Mouse (Mus musculus): ENCODE data around the gene Blvrb.
"Not testable (repeated sequence)": the region's sequence is repeated elsewhere in the genome, so short reads cannot be mapped to it uniquely, and the experiment has no call there.

Blvrb gene

DNA sequence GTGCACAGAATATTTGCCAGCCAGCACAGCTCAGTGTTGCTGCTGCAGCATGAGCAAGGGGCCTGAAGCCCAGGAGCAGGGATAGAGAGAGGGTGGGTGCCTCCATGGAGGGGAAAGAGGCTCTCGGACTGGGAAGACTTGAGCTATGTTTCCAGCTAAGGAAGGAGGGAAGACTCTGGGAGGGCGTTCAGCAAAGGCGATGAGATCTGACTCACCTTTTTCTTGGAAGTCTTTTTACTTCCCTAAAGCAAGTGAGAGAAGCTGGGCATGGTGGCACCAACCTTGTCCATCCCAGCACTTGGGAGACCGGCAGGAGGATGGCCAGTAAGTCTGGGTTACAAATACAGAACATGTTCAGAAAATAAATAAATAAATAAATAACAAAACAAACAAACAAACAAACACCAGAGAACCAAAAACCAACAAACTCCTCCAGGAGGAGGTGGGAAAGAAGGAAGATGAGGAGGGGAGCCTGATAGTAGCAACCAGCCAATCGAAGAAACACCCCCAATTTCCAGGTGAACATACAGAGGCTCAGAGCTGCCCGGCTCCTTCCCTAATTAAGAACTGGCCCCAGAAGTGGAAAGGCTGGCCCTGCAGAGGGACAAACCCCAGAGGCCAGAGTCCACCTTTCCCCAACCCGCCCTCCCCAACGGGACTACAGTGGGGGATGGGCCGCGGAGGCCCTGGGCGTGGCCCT is 33.3 kb downstream of the Blvrb start:
- no peak for DNase-seq (ENCODE audit: low spot score in 2 of 2)

GRCm38 (mm10) chr7:27481627-27481969 is 33.8 kb downstream of the Blvrb start:
- DNase-seq (ENCODE audit: low spot score in 2 of 2): peak; percentile 85 to 89

DNA sequence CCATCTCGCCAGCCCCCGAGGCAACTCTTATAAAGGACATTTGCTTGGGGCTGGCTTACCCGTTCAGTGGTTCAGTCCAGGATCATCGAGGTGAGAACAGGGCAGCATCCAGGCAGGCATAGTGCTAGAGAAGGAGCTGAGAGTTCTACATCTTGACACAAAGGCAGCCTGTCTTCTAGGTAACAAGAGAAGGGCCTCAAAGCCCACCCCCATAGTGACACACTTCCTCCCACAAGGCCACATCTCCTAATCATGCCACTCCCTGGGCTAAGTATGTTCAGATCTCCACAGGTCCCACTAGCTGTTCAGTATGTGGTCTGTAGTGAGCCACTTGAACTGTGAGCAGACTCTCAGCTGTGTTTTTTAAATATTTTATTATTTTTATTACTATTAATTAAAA is 36.1 kb downstream of the Blvrb start:
- no peak for DNase-seq (ENCODE audit: low spot score in 2 of 2)

GRCm38 (mm10) chr7:27486102-27486769 is 38.5 kb downstream of the Blvrb start:
- DNase-seq (ENCODE audit: low spot score in 2 of 2): peak; percentile 48 to 74

GRCm38 (mm10) chr7:27486770-27487697 is 39.3 kb downstream of the Blvrb start, which contains the start of gene Sertad1:
Gene Sertad1 (plus strand): TSS chr7:27486910.
- peak; percentile 99 to 100 for DNase-seq (ENCODE audit: low spot score in 2 of 2)

DNA sequence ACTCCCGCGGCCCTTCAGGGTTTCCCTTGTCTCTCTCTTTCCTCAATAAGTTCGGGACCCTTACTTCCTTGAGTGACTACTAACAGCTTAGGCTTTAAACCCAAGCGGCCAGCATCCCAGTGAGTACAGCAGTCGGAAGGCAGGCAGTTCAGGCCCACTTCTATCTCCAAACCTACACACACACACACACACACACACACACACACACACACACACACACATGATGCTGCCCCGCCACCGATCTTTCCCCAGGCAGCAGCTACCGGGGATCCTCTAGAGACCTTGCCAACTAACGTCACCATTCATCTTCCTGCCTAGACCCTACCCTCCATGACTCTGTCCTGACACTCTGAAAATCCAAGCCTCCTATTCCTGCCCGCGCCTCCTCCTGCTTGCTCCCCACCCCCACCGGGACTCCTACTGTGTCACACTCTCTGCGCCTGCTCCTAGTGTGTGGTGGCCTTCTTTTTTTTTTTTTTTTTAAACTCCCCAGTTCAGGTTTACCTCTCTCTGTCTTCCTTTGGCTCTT is 40.0 kb downstream of the Blvrb start:
- DNase-seq (ENCODE audit: low spot score in 2 of 2): peak in 1 of 2 experiments; percentile 42

- no peak for DNase-seq (ENCODE audit: low spot score in 2 of 2)
Observed at GRCm38 (mm10) chr7:27489270-27489869, 41.6 kb downstream of the Blvrb start.

DNA sequence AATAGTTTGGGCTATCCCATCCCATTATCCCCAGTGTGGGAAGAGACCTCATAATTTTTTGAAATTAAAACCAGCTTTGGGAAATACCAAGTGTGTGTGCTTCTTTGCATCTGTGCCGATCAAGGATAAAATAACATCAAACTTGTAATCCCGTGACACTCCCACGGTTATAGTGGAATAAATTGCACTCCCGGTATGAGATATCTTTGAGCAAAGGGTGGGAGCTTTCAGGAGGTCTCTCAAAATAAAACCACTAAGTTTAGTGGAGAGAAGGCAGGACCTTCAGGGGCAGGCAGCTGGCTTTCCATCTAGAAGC is 42.4 kb downstream of the Blvrb start:
- DNase-seq (ENCODE audit: low spot score in 2 of 2): no peak

DNA sequence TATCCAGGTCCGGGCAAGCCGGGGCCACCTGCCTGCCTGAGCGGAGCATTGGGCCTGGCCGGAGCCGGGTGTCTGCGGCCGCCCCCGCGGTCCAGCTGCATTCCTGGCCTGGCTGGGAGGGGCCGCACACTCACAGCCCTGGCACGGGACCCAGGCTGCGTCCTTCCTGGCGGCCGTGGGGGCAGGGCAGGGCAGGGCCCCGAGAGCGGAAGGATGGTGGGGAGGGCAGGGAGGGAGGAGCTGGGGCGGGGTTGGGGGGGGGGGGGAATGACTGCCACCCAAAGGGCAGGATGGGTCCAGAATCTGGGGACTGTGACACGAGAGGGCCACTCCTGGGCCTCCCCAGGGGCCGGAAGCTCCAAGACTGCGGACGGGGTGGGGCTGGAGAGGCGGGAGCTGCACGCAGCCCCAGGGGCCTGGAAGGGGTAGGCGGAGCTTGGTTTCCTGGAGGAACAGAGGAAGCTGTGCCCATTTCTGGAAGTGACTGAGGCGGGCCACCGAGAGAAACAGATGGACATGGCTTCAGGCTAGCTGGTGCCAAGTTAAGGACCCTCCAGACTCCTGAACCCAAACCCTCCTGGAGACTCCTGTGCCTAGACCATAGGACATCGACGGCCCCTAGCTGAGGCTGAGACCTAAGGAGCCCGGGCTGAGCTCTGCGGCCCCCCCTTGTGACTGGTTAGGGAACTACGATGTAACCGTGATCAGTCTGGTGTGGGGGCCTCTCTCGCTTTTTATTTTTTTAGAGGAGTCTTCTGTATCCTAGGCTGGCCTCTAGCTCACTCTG is 43.0 kb downstream of the Blvrb start:
- DNase-seq (ENCODE audit: low spot score in 2 of 2): peak; percentile 91 to 98

- DNase-seq (ENCODE audit: low spot score in 2 of 2): no peak
Observed at GRCm38 (mm10) chr7:27491856-27492255, 44.1 kb downstream of the Blvrb start.

DNA sequence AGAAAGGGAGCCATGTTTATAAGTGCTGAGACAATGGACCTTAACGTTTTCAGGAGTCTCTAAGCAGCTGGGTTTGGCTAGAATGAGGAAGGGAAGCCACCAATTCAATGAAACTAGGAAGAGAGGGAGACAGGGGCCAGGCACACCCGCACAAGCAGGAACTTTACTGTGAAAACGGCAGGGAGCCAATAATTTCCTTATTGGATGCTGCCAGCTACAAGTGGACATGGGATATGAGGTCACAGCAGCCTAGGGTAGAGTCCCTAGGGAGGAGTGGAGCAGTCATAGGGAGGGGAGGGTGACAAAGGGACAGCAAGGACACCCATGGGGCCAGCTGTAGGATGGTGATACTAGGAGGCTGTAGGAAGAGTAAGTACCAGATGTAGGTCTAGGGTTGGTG is 45.2 kb downstream of the Blvrb start:
- no peak for DNase-seq (ENCODE audit: low spot score in 2 of 2)

GRCm38 (mm10) chr7:27493450-27493849 is 45.7 kb downstream of the Blvrb start:
- no peak for DNase-seq (ENCODE audit: low spot score in 2 of 2)

GRCm38 (mm10) chr7:27494659-27495367 is 47.0 kb downstream of the Blvrb start:
- DNase-seq (ENCODE audit: low spot score in 2 of 2): not testable (repeated sequence)

DNA sequence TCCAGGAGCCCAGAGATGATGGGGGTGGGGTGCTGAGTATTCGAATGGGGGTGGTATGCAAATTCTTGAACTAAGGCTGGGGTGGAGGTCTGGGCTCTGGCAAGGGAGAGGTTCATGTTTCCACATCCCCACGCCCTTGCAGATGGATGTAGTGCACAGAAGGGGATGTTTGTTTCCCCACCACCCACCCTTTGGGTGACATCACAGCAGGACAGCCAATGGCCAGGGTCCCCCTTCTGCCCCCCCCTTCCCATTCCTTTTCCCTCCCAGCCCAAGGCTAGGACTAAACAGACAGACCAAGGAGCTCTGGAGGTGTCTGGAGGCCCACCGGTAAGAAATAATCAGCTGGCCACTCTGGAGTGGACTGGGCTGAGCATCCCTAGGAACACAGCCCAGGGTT is 51.3 kb downstream of the Blvrb start, which contains the start of gene Prx:
Gene Prx (plus strand): TSS at position 289 of the 400 bp plus-strand sequence.
- DNase-seq (ENCODE audit: low spot score in 2 of 2): no peak

- no peak for DNase-seq (ENCODE audit: low spot score in 2 of 2)
Observed at GRCm38 (mm10) chr7:27501620-27502019, 53.8 kb downstream of the Blvrb start.

DNA sequence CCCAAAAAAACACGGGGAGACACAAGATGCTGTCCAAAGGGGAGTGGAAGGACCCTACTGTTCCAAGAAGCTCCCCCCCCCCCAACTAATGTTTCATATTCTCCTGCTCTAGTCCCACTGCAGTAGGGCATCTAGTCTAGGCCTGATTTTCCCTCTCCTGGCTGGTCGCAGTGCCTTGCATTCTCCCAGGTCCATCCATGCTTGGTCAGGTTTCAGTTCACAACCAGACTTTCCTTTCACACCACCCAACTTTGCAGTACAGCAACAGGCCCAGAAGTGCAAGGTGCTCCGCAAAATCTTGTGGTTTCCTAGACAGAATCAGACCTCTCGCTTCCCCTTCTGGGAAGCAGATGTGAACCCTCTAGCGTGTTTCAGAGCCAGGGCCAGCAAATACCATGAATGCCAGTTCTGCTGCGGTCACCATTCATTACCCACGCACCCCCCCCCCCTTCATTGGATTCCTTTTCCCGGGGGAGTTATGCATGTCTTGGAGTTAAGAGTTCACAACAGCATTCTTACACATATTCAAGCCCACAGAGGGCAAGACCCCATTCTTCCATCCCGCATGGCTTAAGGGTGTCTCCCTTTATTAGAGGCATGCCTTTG is 59.1 kb downstream of the Blvrb start:
- DNase-seq (ENCODE audit: low spot score in 2 of 2): no peak

GRCm38 (mm10) chr7:27507711-27508647 is 60.2 kb downstream of the Blvrb start:
- peak; percentile 100 for DNase-seq (ENCODE audit: low spot score in 2 of 2)

GRCm38 (mm10) chr7:27508648-27509005 is 60.8 kb downstream of the Blvrb start:
- DNase-seq (ENCODE audit: low spot score in 2 of 2): peak; percentile 79 to 84

GRCm38 (mm10) chr7:27510809-27511208 is 63.0 kb downstream of the Blvrb start:
- DNase-seq (ENCODE audit: low spot score in 2 of 2): no peak
